Mouse (Mus musculus) gastrocnemius, postnatal 14 days (tissue): Measurements from ENCODE around the gene Tmod3. TPM values are rescaled to one million over a fixed set of nuclear protein-coding genes. Genes with fewer than 3 reads are reported as not detected.

Experiments used
- DNase-seq: peaks from one replicate; pipeline ENCODE4 v3.0.0; 2021; ENCODE audit warnings: mixed read lengths
- intact Hi-C: fragments of 180-260 bp; cut with DNase I; formaldehyde crosslinking; loops from one replicate; pipeline ENCODE4 v1.15.1; 2025; ENCODE audit warnings: low total_unique reads
- long read RNA-seq, 2 experiments: library from polyadenylated mRNA; stranded (forward); transcript quantifications; one replicate each; pipeline ENCODE4 v2.0.0; 2021
- total RNA-seq, 2 experiments: library from RNA; stranded (reverse); gene quantifications; 2 replicates each; pipeline ENCODE4 v1.2.3; 2021

The Tmod3 gene
- 10 to 100 TPM; 30.9 to 35.2 TPM for total RNA-seq
- long read RNA-seq, experiment 1, transcript Tmod3-201 (10 exons, 3,667 nt), result major isoform, 17 of 23 reads
- long read RNA-seq, experiment 1, partial matches to known transcripts, result 1 of 23 reads
- long read RNA-seq, experiment 1, other reads (novel, unspliced or antisense), result 3 of 23 reads
- long read RNA-seq, experiment 2, transcript Tmod3-201 (10 exons, 3,667 nt), result major isoform, 19 of 27 reads
- long read RNA-seq, experiment 2, partial matches to known transcripts, result 2 of 27 reads
- long read RNA-seq, experiment 2, other reads (novel, unspliced or antisense), result 5 of 27 reads

DNA sequence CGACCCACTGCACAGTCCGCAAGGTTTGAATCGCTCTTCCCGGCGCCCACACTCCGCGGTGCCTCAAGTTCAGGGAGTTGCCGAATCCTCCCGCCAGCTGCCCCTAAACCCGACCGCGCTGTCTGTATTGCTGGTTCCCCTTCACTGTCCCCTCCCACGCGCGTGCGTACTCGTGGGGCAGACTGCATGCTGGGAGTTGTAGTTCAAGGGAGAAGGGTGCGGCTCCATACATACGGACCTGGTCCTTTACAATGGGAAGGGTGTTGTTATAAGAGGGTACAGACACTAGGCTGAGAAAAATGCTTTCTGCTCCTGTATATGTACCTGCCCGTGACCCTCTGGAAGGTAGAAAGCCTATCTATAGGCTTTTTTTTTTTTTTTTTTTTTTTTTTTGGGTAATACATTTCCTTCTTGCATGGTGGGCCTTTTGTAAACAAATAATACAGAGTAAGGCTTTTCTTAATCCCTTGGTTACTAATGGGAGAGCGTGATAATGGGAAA, at the start of gene Tmod3:
TSS of gene Tmod3 (minus strand) at position 146 of the 501 bp plus-strand sequence.
- DNase-seq, result peak; percentile 94
- intact Hi-C loops, result no loop called here

- no peak for DNase-seq
- intact Hi-C loops, result no loop called here
These were observed 48.0 kb upstream of the Tmod3 start for GRCm38 (mm10) chr9:75607496-75607895.

GRCm38 (mm10) chr9:75601510-75601909, 42.1 kb upstream of the Tmod3 start:
- no peak for DNase-seq
- intact Hi-C loops, result no loop called here

- peak; percentile 36 for DNase-seq
- intact Hi-C loops, result no loop called here
These were observed 40.9 kb upstream of the Tmod3 start for GRCm38 (mm10) chr9:75600166-75600934.

- DNase-seq, result peak; percentile 32
- intact Hi-C loops, result no loop called here
These were observed 39.9 kb upstream of the Tmod3 start for GRCm38 (mm10) chr9:75599191-75599841.

DNA sequence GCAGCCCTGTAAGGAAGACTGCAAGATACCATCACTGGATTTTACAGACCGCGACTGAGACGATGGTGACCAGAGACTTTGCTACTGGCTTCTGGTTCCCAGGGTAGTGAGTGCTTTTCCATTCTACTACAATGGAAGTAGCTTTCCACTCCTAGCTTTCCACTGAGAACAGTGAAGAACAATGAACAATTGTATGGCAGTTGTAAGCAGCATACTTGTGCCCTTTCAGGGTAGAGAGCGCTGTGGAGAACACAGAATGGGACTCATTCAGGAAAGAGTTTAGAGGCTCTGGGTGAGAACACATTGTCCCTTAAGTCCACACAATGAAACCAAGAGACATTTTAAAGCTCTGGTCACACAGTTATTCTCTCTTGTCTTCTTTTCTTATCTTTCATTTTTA, 38.1 kb upstream of the Tmod3 start:
- intact Hi-C loops, result no loop called here
- DNase-seq, result no peak

- no peak for DNase-seq
- intact Hi-C loops, result no loop called here
These were observed 37.6 kb upstream of the Tmod3 start for GRCm38 (mm10) chr9:75597036-75597435.

DNA sequence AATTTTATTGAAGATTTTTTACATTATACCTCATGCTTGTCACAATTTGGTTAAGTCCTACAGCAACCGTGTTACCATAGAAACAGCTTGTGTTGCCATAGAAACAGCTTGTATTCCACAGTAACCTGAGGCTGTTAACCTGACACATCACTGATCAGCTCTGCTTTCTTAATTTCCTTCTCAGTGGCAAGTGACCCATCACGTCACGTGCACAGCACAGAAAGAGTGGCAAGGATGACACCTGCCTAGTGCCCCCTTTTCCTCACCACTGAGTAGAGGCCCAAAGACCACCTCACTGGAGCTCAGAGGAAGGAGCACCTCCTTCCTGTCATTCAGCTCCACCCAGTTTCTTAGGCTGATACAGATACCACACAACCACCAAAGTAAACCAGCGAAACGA, 34.0 kb upstream of the Tmod3 start:
- intact Hi-C loops, result no loop called here
- no peak for DNase-seq

DNA sequence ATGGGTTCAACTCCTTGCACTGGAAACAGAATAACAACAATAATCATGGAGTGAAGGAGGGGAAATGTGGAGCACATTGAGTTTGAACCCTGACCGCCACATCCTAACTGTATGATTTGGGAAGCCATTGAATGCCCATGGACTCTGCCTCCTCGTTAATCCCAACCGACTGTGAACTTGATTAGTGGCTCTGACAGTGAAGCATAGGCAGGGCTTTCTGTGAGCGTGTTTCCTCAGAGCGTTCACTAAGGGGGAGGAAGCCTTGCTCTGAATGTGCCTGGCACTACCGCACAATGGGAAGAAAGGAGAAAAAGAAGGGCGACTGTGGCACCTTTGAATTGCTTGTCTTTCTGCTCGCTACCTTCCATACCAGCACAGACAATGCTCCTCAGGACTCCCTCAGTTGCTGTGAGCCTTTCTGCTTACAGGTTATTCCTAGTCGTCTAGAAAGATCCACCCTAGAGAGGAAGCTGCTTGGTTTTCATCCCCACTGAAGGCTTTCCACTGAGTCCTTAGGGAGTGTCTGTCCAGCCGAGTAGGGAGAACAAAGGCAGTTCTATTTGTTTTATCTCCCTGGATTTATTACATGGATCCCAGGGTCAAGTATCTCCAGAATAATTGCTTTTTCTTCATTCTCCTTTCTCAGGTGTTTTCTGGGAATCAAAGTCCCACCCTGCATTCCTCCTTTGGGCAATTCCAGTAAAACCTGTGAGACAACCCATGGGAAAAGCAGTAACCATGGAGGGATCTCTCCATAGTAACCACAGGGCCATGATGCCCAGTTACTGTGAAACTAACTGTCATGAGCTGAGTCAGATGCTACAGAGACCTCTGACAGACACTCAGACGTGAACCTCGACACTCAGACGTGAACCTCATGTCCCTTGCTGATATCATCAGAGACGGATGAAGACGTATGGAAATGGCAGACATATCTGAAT, 30.7 kb upstream of the Tmod3 start:
- no peak for DNase-seq
- intact Hi-C loops, result no loop called here

GRCm38 (mm10) chr9:75581694-75582350, 22.4 kb upstream of the Tmod3 start:
- intact Hi-C loops, result loop anchor here (5.0 kb wide), 1 partner anchor 65 kb away; no protein-coding TSS in a partner anchor
- DNase-seq, result no peak

DNA sequence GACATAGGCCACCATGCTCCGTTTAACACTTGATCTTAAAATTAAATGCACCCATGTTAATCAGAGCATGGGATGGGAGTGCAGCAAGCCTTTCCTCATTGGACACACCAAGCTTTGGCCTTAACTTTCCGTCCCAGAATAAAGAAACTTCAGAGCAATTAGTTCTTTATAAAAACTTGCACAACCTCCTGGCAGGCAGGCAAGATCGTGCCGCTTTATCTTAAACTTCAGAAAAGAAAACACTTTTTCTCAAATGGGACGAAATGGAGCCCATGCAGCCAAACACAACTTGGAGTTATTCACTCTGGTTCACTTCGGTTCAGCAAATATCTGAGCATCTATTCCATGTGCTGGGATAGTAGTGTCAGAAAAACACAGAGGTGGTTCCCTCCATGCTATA, 19.9 kb upstream of the Tmod3 start:
- no peak for DNase-seq
- intact Hi-C loops, result no loop called here

DNA sequence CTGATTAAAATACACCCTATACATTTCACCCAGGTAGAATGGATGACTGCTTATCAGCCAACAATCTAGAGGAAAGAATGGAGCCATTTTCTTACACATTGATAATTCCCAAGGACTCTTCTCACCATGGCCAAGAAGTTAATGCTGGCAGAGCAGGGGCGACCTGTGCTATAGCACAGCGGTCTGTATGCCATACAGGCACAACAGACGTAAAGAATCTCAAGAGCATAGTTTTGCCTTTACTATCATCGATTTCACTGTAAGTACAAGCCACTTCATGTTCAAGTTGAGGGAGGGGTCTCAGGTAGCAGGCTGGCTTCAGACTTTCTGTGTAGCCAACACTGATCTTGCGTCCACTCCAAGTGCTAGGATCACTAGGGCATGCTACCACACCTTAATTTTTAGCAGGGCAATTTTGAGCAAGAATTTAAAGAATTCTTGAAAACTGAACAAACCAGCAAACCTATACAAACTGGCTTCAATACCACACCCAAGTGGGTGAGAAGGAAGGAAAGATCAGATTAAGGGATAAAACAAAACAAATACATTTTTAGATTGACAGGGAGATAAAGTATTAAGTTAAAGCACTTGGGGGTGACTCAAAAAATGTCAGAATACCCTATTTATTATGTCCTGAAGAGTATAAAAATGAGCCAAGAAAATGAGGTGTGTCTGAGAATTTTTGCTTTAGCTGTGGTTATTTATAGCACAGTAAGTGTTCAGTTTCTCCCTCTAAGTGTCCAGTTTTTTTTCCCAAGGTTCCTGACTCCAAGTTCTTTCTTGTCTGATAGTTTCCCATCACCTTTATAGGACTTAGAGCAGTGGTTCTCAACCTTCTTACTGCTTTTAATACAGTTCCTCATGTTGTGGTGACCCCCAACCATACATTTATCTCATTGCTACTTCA, 11.8 kb upstream of the Tmod3 start:
- no peak for DNase-seq
- intact Hi-C loops, result no loop called here

- intact Hi-C loops, result no loop called here
- no peak for DNase-seq
These were observed 8.9 kb upstream of the Tmod3 start for GRCm38 (mm10) chr9:75568399-75568798.

- intact Hi-C loops, result no loop called here
- DNase-seq, result no peak
These were observed 5.4 kb upstream of the Tmod3 start for GRCm38 (mm10) chr9:75564892-75565291.

DNA sequence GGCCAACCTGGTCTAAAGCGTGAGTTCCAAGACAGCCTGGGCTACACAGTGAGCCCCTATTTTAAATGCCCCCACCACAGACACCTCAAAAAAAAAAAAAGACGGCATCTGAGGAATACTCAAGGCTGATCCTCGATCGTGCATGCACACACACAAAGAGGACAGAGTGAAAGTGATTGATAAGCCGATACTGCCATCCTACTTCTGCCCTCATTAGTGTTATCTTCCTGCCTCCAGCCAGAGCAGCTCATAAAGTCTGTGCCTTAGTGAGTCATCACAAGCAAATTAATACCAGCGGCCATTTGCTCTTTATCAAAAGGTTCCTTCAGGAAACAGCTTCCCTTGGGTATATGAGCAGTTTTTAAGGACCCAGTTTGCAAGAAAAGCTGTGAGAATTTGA, 4.2 kb upstream of the Tmod3 start:
- intact Hi-C loops, result no loop called here
- no peak for DNase-seq

- DNase-seq, result no peak
- intact Hi-C loops, result no loop called here
These were observed 3.7 kb upstream of the Tmod3 start for GRCm38 (mm10) chr9:75563176-75563575.

- DNase-seq, result no peak
- intact Hi-C loops, result no loop called here
These were observed 1.7 kb upstream of the Tmod3 start for GRCm38 (mm10) chr9:75561040-75561669.
